Mouse (Mus musculus): ENCODE measurements at regions not wholly inside any gene's neighbourhood (a gene's known extent, or its start where the extent isn't known, plus 50 kb on each side); places are given as distances from the start of the nearest gene placed in this dataset.
"Not testable (repeated sequence)": the region's sequence is repeated elsewhere in the genome, so short reads cannot be mapped to it uniquely, and the experiment has no call there.

GRCm38 (mm10) chr3:50639907-50640323, 196.5 kb upstream of the Slc7a11 start:
- ATAC-seq = no peak

GRCm38 (mm10) chr3:50634457-50635075, 191.2 kb upstream of the Slc7a11 start:
- ATAC-seq = no peak

- no peak for ATAC-seq
These were observed 187.9 kb upstream of the Slc7a11 start for GRCm38 (mm10) chr3:50631286-50631685.

DNA sequence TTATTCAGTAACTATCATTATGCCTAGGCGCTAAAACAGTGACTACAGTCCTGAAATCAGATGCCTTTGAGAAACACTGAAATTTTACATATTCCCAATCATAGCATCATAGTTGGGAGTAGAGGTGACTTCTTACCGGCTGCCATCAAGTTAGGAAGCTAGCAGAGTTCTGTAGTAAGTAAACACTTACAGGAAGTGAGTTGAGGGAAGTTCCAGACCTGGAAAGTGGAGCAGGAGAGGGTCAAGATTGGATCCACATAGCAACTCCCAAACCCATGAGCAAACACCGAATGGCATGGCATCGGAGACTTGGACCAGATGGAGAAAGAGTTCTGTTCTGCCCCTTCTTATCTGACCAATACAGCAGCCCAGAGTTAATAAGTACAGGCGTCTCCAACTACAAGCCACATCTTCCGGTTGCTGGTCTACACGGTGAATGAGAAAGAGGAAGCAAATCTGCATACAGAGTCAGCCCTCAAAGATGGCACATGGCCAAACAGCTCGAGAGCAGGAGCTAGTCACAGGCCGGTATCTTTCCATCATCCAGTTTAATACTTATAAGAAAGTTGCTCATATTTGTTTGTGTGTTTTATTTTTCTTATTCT, 184.8 kb upstream of the Slc7a11 start:
- peak; percentile 48 for ATAC-seq

DNA sequence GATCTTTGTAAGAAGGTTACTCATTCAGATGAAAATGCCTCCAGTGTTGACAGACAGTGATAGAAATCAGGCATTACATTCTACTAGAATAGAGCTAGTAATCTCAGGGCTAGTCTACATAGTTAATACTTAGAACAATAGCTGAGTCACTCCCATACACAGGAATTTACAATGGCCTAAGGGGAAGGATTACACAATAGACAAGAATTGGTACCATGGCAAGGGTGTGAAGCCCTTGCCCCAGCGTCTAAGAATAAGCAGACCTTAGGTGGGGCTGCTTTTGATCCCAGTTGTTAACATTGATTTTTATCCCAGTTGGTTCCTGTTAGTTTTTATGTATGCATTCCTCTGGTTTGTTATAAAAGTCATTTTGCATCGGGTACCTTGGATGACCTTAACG, 177.8 kb upstream of the Slc7a11 start:
- not testable (repeated sequence) for ATAC-seq

GRCm38 (mm10) chr3:50619061-50619460, 175.6 kb upstream of the Slc7a11 start:
- no peak for ATAC-seq

- no peak for ATAC-seq
These were observed 172.2 kb upstream of the Slc7a11 start for GRCm38 (mm10) chr3:50615384-50616285.

GRCm38 (mm10) chr3:50613011-50613410, 169.6 kb upstream of the Slc7a11 start:
- no peak for ATAC-seq

DNA sequence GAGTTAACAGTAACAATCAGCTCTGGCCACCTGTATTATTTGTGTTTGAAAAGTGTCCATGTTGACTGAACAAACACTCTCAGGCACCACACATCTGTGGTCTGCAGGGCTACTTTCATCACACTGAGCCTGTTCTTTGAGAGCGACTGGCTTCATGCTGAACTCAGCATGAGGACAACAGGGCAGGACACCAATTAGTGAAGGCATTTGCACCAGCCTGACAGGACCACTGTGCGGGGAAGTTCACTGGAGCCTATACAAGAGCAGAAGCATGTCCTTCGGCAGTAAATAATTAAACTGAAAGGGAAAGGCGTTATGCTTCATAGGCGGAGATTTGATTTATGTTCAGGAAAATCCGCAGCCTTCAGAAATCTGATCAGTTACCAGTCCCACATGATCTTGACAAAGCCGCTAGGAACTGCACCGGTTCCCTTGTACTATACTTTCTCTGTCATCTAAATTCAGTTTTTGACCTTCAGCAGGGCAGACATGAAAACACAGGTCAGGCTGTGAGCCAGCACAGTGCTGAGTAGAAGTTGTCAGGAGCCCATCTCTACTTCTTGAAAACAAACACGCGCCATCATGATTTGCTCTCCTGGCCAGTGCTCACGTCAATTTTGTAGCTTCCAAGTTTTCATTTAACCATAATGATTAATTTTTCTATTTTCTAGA, 166.1 kb upstream of the Slc7a11 start:
- no peak for ATAC-seq

DNA sequence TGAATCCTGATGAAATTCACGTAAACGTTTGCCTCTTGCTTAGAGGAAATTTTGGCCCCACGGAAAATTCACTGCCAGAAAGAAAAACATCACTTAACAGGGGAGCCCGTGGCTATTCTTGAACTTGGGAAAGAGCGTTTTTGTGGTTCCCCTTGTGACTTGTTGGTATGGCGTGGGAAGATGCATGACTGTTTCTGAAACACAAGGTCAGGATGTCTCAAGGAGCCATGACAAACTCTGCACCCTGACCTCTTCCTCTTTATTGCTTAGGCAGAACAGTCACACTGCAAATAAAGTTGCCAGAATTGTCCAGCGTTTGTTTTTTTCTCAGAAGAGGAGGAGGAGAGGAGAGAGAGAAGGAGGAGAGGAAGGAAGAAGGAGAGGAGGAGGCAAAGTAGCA, 164.3 kb upstream of the Slc7a11 start:
- no peak for ATAC-seq

GRCm38 (mm10) chr3:50606986-50607385, 163.6 kb upstream of the Slc7a11 start:
- ATAC-seq = no peak

- ATAC-seq = no peak
These were observed 162.3 kb upstream of the Slc7a11 start for GRCm38 (mm10) chr3:50605750-50606149.

- no peak for ATAC-seq
These were observed 159.8 kb upstream of the Slc7a11 start for GRCm38 (mm10) chr3:50603182-50603581.

GRCm38 (mm10) chr3:50595732-50596131, 152.3 kb upstream of the Slc7a11 start:
- ATAC-seq = no peak

- no peak for ATAC-seq
These were observed 140.9 kb upstream of the Slc7a11 start for GRCm38 (mm10) chr3:50584323-50584722.

DNA sequence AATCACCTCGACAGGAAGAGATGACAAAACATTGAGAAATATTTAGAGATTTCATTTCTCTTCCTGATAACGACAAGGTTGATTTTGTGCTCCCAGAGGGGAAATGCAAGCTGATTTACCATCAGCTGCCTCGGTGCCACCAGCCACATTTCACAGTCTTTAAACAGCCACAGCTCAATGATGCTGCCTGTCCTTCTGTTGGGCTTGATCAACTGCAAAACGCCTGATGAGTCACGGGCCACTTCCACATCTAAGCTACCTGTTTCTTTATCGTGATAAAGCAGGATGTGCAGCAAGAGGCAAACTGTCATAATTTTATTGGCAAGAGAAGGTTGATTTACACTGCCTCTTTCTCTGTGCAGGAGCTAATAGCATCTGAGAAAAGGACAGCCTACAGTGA, 140.1 kb upstream of the Slc7a11 start:
- no peak for ATAC-seq

GRCm38 (mm10) chr3:50574388-50574787, 131.0 kb upstream of the Slc7a11 start:
- ATAC-seq = no peak

GRCm38 (mm10) chr3:50570027-50570426, 126.6 kb upstream of the Slc7a11 start:
- ATAC-seq = no peak

GRCm38 (mm10) chr3:50569565-50569964, 126.2 kb upstream of the Slc7a11 start:
- ATAC-seq = no peak

GRCm38 (mm10) chr3:50554150-50554549, 110.7 kb upstream of the Slc7a11 start:
- no peak for ATAC-seq

GRCm38 (mm10) chr3:50548568-50548967, 105.2 kb upstream of the Slc7a11 start:
- no peak for ATAC-seq

- ATAC-seq = no peak
These were observed 87.2 kb upstream of the Slc7a11 start for GRCm38 (mm10) chr3:50530654-50531053.

- ATAC-seq = no peak
These were observed 80.6 kb upstream of the Slc7a11 start for GRCm38 (mm10) chr3:50524006-50524405.
